Mouse (Mus musculus): ENCODE data around the gene Ubn2.
"Not testable (repeated sequence)": the region's sequence is repeated elsewhere in the genome, so short reads cannot be mapped to it uniquely, and the experiment has no call there.

Ubn2 gene

DNA sequence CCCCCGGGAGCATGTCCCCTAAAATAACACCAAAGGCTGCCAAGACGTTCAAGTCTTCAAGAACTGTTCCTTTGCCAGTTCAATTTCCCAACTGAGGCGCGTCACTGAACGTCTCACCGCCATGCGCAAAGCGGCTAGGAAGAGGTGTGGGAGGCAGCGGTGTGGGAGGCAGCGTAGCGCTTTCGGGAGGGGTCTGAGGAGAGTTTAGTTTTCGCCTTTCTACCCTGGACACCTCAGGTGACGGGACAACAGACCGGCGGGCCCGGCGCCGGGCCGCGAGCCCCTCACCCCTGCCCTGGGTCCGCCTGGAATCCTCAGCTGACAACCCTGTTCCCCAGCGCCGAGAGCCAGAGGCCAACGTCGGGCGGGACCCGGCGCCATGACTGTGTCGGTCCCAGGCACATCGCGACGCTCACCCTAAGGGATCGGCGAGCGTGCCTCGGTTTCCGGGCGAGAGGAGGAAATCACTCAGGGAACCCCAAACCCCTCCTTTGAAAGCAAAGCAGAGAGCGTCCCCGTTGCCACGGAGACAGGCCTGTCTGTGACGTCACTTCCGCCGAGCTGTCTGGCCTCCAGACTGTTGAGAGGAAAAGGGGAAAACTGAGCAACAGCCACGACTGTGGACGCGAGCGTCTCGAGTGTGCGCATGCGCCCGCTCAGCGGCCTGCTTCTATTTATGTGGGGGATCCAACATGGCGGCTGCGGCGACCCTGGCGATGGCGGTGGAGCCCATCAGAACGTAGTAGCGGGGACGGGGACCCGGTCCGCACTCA lies at the start of gene Ubn2:
Gene Ubn2, plus strand, starts transcription at position 690 of the 773 bp plus-strand sequence.
- peak; percentile 99 for DNase-seq

DNA sequence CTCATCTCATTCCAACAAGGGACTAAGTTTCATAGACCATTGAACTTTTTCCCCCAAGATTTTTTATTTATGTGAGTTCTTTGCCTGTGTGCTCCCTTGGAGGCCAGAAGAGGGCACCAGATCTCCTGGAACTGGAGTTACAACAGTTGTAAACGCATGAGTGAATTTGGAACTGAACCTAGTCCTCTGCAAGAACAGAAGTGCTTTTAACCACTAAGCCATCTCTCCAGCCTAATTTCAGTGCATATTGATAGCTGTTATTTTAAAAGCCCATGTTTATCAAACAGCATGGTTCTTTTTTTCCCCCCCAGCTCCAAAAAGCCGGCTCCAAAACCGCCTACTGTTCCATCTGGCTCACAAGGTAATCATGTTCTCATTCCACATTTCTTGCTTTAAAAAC lies 44.1 kb upstream of the Ubn2 start:
- peak; percentile 31 to 45 for DNase-seq

GRCm38 (mm10) chr6:38432457-38432856 lies 1.3 kb upstream of the Ubn2 start:
- DNase-seq: peak; percentile 23 to 30

- peak; percentile 64 to 66 for DNase-seq
These were observed 589 bp downstream of the Ubn2 start for GRCm38 (mm10) chr6:38434055-38435023.

GRCm38 (mm10) chr6:38443842-38444241 lies 10.1 kb downstream of the Ubn2 start:
- DNase-seq: no peak

GRCm38 (mm10) chr6:38448295-38448694 lies 14.5 kb downstream of the Ubn2 start:
- DNase-seq: no peak

DNA sequence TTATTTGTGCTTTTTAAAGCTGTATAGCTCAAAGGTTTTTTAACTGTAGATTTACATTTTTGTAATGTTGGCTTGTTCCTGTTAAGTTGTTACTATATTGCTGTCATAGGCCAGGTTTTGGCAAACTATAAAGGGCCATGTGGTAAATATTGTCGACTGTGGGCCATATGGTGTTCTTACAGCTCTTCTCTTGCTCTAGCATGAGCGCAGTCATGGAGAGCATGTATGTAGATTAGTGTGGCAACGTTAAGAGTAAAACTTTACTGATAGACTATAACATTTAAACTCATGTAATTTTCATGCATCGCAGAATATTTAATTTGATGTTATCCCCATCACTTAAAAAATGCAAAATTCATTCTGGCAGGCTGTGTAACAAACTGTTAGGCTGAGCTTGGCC lies 19.3 kb downstream of the Ubn2 start:
- DNase-seq: no peak

DNA sequence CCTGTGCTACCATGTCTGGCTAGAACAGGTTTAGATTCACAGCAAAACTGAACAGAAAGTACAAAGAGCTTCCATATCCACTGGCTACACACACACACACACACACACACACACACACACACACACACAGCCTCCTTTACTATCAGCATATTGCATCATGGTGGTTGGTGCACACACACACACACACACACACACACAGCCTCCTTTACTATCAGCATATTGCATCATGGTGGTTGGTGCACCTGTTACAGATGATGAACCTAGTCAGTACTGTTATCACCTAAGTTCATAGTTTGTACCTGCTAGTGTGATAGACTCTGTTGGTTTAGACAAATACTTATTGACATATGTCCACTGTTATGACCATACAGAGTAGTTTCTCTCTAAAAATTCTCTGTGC lies 22.7 kb downstream of the Ubn2 start:
- not testable (repeated sequence) for DNase-seq

DNA sequence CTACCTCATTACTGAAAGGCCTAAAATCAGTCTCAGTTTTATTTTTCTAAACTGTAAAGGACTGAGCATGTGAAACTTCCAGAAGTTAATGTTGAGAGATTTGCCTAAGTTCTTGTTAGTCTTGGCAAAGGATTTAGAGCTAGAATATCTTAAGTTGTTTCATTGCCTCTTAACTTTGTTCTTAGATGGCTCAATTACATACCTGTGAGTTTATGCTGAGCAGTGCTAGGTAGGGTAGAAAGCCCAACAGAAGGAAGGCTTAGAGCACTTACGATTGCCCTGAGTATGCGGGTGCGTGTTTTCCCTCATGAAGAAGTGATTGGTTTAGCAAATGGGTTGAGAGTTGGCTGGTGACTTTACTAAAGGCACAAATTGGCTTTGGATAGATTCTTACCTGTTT lies 24.3 kb downstream of the Ubn2 start:
- DNase-seq: no peak

- peak in 1 of 2 experiments; percentile 4 for DNase-seq
These were observed 35.8 kb downstream of the Ubn2 start for GRCm38 (mm10) chr6:38469591-38469990.

- no peak for DNase-seq
These were observed 48.1 kb downstream of the Ubn2 start for GRCm38 (mm10) chr6:38481694-38482371.

- DNase-seq: peak; percentile 61 to 70
These were observed 58.8 kb downstream of the Ubn2 start for GRCm38 (mm10) chr6:38492550-38492949.

DNA sequence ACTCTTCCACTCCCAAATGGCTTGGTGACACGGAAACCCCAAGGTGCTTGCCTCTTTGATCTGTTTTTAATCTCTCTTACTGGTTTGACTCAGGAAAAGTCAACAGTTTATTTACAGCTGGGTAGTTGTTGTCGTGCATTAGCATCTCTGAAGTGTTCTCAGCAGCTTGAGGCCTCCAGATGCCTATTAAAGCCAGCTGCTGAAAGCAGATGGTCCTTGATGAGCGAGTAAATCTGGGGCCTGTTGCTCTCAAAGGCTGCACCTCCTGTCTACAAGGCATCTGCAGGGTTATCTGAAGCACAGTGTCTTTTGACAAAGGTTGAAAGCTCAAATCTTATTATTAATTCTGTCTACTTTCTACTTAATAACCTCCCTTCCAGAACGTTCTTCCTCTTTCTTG lies 61.9 kb downstream of the Ubn2 start:
- no peak for DNase-seq

- no peak for DNase-seq
These were observed 78.3 kb downstream of the Ubn2 start for GRCm38 (mm10) chr6:38512096-38512495.

DNA sequence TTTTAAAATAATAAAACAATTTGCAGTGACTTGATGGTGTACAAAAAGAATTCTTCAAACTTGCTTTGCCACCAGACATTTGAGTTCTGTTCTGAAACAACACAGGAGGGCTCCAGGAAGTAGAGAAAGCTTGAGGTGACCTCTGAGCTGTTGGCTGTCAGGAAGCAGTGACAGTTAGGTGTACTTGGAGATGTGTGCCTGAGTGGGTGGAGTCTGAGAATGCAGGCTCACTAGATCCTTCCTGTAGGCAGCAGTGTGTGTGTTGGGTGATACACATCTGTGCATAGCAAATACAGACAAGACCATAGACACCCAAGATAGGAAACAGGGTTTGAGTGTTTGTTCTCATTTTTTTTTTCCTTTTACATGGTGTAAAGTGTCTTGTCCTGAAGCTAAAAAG lies 79.1 kb downstream of the Ubn2 start:
- no peak for DNase-seq

- peak in 1 of 2 experiments; percentile 16 for DNase-seq
These were observed 81.5 kb downstream of the Ubn2 start for GRCm38 (mm10) chr6:38515201-38515600.

DNA sequence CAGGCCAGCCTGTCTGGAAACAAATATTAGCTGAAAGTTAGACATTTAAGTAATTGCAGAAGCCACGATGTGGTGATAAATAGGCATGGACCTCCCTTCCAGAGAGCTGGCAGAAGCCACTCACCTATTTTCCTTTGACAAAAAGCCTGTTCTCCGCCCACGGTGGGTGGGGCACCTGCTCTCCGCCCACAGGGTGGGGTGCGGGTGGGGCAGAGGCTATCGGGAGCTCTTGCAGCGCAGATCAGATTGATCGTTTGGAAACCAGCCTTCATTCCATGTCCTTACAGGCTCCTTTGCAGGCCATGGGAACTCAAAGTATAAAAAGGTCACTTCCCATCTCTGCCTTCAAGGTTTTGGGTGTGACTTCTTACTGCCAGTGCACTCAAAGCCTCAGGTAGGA lies 90.1 kb downstream of the Ubn2 start:
- DNase-seq: no peak

- DNase-seq: peak; percentile 18 to 25
These were observed 97.6 kb downstream of the Ubn2 start for GRCm38 (mm10) chr6:38531211-38531820.

GRCm38 (mm10) chr6:38532500-38533420 lies 99.0 kb downstream of the Ubn2 start:
- DNase-seq: peak in 1 of 2 experiments; percentile 31

- DNase-seq: peak; percentile 98 to 99
These were observed 100.0 kb downstream of the Ubn2 start, which contains the start of gene Fmc1 for GRCm38 (mm10) chr6:38533428-38534405. Gene Fmc1, plus strand, starts transcription at chr6:38533502.

Data from cerebellum, postnatal 10 days (tissue).